In genomic region chr9:56637403-56637857, GRCm38 (mm10) we compare ENCODE assay signal across 8 mouse cellular contexts.
DNase-seq lines count a peak whose midpoint lies in the region; ATAC-seq lines count a peak whose summit lies in the region.
"Had no signal": no experiment of that assay in that cellular context is flagged by ENCODE, and none has a peak within 500 bp of the region (broad histone marks: within the 10 kb centered on the region; RNA-seq: fewer than 3 reads in every experiment).

No protein-coding gene starts in this region.

- peaks cover 90% of the 10 kb centered on the region for H3K27me3 ChIP-seq in heart, embryonic 13.5 days (replicated peaks)

- peak overlapping the region; percentile 61 for H3K4me2 ChIP-seq in heart, embryonic 13.5 days
- H3K4me2 ChIP-seq: liver, embryonic 15.5 days had no signal

- H3K4me1 ChIP-seq in heart, embryonic 13.5 days, result peaks cover 25% of the 10 kb centered on the region

- no peaks in the 10 kb centered on the region for H3K36me3 ChIP-seq in heart, embryonic 13.5 days
- H3K36me3 ChIP-seq: liver, embryonic 15.5 days had no signal

- peak overlapping the region; percentile 31 for H3K4me3 ChIP-seq in heart, embryonic 13.5 days
- H3K4me3 ChIP-seq: liver, embryonic 15.5 days had no signal

- H3K9me3 ChIP-seq in heart, embryonic 13.5 days, result no peaks in the 10 kb centered on the region
- H3K9me3 ChIP-seq: liver, embryonic 15.5 days had no signal

- 3% methylated on average over 29 of the region's 29 CpGs for WGBS in heart, embryonic 13.5 days

- H3K9ac ChIP-seq in heart, embryonic 13.5 days, result peak overlapping the region; percentile 16; the same call in 1 of the 2 replicates
- H3K9ac ChIP-seq: liver, embryonic 15.5 days had no signal

- no peak overlapping the region for H3K27ac ChIP-seq in heart, embryonic 13.5 days (replicated peaks)
- H3K27ac ChIP-seq: liver, embryonic 15.5 days had no signal

- no peak for ATAC-seq in heart, embryonic 13.5 days (ENCODE audit: extremely low read depth, insufficient number of reproducible peaks, low FRiP score, low TSS enrichment)

- peak; percentile 16 for DNase-seq in urinary bladder, postnatal 14 days (ENCODE audit: low spot score)
- DNase-seq in urinary bladder, postnatal 4 days (ENCODE audit: low spot score in 2 of 2), result no peak
- peak; percentile 57 to 84 for DNase-seq in left cerebral cortex, adult 9 months (ENCODE audit: low spot score in 2 of 2)
- peak; percentile 71 for DNase-seq in right cerebral cortex, postnatal 14 days
- no peak for DNase-seq in thymus, postnatal 36 days
- no peak for DNase-seq in adrenal gland, adult 8-10 months

Comparison
In these comparisons a context has a peak if more than half of its experiments do, and no peak if none do; other contexts are left out.
1. DNase-seq: peak in urinary bladder, postnatal 14 days (single experiment), left cerebral cortex, adult 9 months (2 of 2) and right cerebral cortex, postnatal 14 days (single experiment); none in urinary bladder, postnatal 4 days (0 of 2), thymus, postnatal 36 days (0 of 2) and adrenal gland, adult 8-10 months (single experiment).